Mouse (Mus musculus) embryonic fibroblast, embryonic 13.5 days (primary cell): ENCODE measurements around the gene Mybpc3. TPM values are rescaled to one million over a fixed set of nuclear protein-coding genes. Genes with fewer than 3 reads are reported as not detected.

Experiments used
- H3K27ac ChIP-seq: 2 replicates; pipeline ENCODE4 v1.5.1; 2012; ENCODE audit warnings: low read length, control low read depth, inconsistent platforms; ENCODE audit not compliant: insufficient read depth
- H3K4me1 ChIP-seq: 2 replicates; pipeline ENCODE4 v1.6.1; 2011; ENCODE audit warnings: low read length; ENCODE audit not compliant: control insufficient read depth, insufficient read depth
- H3K4me3 ChIP-seq: 2 replicates; pipeline ENCODE4 v1.5.1; 2011; ENCODE audit warnings: mild to moderate bottlenecking, control low read depth, low read length; ENCODE audit not compliant: insufficient read depth
- CTCF ChIP-seq: IDR thresholded peaks from 2 replicates; pipeline ENCODE4 v1.5.1; 2011; ENCODE audit warnings: mild to moderate bottlenecking, control low read depth, low read length, moderate library complexity, borderline replicate concordance; ENCODE audit not compliant: insufficient read depth
- POLR2A ChIP-seq: IDR thresholded peaks from 2 replicates; pipeline ENCODE4 v1.6.1; 2011; ENCODE audit warnings: low read depth, mild to moderate bottlenecking, control low read depth, low read length, moderate library complexity
- polyA plus RNA-seq: library from polyadenylated mRNA; stranded (reverse); fragments of >200 nt; gene quantifications from 2 replicates; pipeline ENCODE4 v1.2.4, GENCODE M21; 2011; ENCODE audit warnings: low read depth; ENCODE audit not compliant: missing spikeins, insufficient read length

The Mybpc3 gene
- polyA plus RNA-seq, 1 experiment: not detected

DNA sequence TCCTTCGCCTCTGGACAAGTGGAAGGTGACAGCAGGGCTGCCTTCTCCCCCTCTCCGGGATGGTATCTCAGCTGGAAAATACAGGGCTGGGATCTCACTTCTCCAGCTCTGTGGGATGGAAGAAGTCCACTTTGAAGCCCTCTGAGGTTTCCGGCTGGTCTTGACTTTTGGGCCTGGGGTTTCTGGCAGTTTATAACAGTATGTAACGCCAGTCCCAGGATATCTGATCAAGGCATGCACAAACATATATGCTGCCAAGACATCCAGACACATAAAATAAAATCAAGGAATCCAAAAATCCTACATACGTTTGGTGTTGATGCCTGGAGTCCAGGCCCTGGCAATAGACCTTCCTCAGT lies 38.9 kb upstream of the Mybpc3 start:
- H3K4me3 ChIP-seq: peak overlapping the region; percentile 13
- no peak overlapping the region for H3K27ac ChIP-seq
- TF ChIP-seq POLR2A: no peak
- TF ChIP-seq CTCF: no peak
- H3K4me1 ChIP-seq: no peaks in the 10 kb centered on the region

- no peak overlapping the region for H3K4me3 ChIP-seq
- no peak for TF ChIP-seq CTCF
- H3K27ac ChIP-seq: no peak overlapping the region
- no peaks in the 10 kb centered on the region for H3K4me1 ChIP-seq
Observed at GRCm38 (mm10) chr2:91080784-91081513, 37.0 kb upstream of the Mybpc3 start.

GRCm38 (mm10) chr2:91081775-91082695 lies 35.9 kb upstream of the Mybpc3 start, which contains the start of gene Spi1:
TSS of gene Spi1 (plus strand) at chr2:91082390.
- no peak within 1 kb of the TSS for H3K4me3 ChIP-seq
- TF ChIP-seq CTCF (no peak), POLR2A (no peak)
- H3K27ac ChIP-seq: no peak within 1 kb of the TSS
- H3K4me1 ChIP-seq: no peaks in the 10 kb centered on the region

DNA sequence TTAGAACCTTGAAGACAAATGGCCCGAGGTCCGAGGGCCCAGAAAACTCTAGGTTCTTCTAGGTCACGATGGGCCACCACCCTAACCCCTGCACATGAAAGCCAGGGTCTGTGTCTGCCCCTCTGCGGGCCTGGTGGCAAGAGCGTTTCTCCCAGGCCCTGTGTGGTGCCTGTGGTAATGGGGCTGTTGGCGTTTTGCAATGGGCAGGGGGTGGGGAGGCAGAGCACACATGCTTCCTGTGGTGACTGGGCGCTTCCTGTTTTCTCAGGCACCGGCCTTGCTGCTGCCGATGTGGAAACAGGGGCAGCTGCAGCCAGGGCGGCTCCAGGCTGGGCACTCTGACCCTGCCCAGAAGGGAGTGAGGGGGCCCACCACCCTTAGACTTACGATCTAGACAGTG lies 35.1 kb upstream of the Mybpc3 start:
- no peak overlapping the region for H3K4me3 ChIP-seq
- H3K4me1 ChIP-seq: no peaks in the 10 kb centered on the region
- H3K27ac ChIP-seq: no peak overlapping the region
- TF ChIP-seq POLR2A (no peak), CTCF (no peak)

GRCm38 (mm10) chr2:91083366-91083940 lies 34.5 kb upstream of the Mybpc3 start:
- TF ChIP-seq POLR2A (no peak), CTCF (no peak)
- no peak overlapping the region for H3K27ac ChIP-seq
- H3K4me3 ChIP-seq: no peak overlapping the region
- H3K4me1 ChIP-seq: no peaks in the 10 kb centered on the region

DNA sequence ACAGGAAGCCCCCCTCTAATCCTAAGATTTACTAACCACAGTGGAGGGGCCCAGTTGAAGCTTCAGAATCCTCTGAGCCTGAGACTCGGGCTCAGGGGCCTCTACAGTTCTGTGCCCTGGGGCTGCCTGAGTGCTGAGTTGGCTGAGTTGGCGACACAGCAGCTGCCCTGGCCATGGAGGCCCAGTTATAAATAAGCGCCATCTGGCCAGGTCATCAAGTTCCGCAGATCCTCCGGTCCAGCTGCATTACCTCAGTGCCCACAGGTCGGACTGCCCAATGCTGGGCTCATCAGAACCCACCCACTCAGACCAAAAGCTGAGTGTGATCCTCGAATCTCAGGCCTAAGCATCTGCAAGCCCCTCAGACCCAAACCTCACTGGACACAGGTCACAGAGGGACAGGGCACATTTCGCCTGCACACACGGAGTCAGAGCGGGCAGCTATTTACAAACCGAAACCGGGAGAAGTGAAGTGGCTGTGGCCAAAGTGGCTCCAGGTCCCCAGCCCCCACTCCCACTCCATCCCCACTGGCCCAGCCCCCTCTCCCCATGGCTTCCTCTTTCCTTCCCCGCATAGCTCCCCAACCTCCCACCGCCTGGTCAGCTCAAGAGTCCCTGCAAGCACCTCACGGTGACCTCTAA lies 33.6 kb upstream of the Mybpc3 start:
- Histone ChIP-seq H3K4me1 (no peaks in the 10 kb centered on the region), H3K27ac (no peak overlapping the region), H3K4me3 (no peak overlapping the region)
- no peak for TF ChIP-seq POLR2A
- no peak for TF ChIP-seq CTCF

DNA sequence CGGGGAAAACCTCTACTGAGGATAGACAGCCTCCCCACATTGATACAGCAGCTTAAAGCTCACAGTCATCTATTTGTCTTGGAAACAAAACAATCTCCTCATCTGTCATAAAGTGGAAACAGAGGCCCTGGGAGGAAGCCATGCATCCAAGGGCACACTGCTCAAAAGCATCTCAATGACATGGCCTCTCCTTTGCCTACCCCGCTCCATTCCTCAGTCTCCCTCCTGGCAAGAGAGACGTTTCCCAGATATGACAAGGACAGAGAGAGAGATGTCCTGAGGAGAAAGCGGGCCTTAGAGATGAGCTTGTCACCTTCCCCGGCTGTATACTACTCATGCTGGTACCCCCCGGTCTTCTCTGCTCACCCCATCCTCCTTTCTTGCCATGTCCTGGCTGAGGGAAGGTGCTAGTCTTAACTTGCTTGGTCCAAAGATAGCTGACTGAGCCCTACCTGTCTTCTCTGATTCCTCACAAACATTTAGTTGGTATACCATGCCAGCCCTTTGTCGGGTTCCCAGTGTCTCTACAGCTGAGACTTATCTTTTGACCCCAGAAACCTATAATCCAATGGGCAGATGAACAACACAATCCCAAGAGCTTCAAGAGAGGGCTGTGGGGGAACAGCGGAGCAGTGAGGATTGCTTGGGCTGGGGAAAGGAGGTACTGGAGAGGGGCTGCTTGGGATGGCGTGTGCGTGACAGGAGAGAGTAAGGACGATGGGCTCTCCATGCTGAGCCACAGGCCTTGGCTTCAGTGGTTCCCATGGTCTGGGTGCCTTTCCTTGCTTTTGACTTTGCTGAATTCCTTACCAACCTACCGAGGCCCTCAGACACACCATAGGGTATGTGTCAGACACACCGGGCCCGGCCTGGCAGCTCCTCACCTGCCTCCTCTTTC lies 32.2 kb upstream of the Mybpc3 start:
- H3K4me1 ChIP-seq: no peaks in the 10 kb centered on the region; the same call in 1 of the 2 replicates
- TF ChIP-seq POLR2A: no peak
- TF ChIP-seq CTCF: no peak
- no peak overlapping the region for H3K4me3 ChIP-seq
- no peak overlapping the region for H3K27ac ChIP-seq

DNA sequence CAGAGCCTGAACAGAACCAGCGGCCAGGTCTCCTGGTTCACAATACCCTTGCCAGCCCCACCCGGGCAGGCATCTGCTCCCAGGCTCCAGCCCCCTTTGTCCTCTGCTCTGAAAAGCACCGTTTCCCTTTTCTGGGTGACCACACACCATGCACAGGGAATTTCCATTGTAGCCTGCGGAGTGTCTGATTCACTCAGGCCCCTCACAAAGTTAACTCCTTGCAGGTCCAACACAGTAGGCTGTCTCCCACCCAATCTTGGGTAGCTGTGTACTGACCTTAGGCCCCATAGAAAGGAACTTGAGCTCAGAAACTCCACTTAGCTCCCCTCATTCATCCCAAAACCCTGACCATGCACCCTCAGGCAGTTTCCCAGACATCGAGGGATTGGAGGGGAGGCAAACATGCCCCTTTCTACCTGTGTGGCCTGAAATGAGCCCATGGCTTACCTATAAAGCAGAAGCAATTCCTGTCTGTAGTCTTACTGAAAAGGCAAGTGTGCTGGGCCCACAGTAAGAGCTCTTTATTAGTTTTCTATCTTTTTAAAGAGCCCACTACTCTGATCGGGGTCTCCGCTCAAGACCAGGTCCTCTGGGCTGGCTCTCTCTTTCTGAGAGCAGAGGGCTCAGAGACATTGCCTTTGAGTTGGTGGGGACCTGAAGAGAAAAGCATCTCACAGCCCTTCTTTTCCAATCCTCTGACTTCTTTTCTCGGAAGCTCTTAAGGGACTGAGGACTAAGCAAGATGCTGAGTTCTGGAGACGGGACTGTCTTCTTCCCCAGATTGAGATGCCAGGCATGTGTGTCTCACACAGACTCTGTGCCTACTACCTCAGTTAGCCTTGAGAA lies 31.3 kb upstream of the Mybpc3 start:
- Histone ChIP-seq H3K27ac (no peak overlapping the region), H3K4me1 (no peaks in the 10 kb centered on the region; the same call in 1 of the 2 replicates), H3K4me3 (no peak overlapping the region)
- TF ChIP-seq CTCF (no peak), POLR2A (no peak)
